Mouse (Mus musculus) midbrain, embryonic 14.5 days (tissue): ENCODE data around the gene Cdr2l. TPM values are rescaled to one million over a fixed set of nuclear protein-coding genes. Genes with fewer than 3 reads are reported as not detected.

Source experiments
- ATAC-seq: fragments of 200-750 bp; cut with Nextera tagmentation; 2 replicates; pipeline ENCODE4 v1.8.0; 2017; ENCODE audit warnings: moderate number of reproducible peaks, moderate library complexity; ENCODE audit not compliant: low FRiP score, low TSS enrichment
- DNase-seq: peaks from one replicate; pipeline ENCODE4 v3.0.0-alpha.2; 2015
- H3K27ac ChIP-seq: fragments of 300-500 bp; sonication (generic); replicated peaks from 2 replicates; pipeline ENCODE4 v1.5.1; 2014; ENCODE audit warnings: mild to moderate bottlenecking, low read depth, low read length, moderate library complexity
- H3K27me3 ChIP-seq: fragments of 300-500 bp; sonication (generic); 2 replicates; pipeline ENCODE4 v1.6.1; 2014; ENCODE audit warnings: low read length, control low read depth, mixed read lengths; ENCODE audit not compliant: control insufficient read depth, insufficient read depth
- H3K36me3 ChIP-seq: fragments of 300-500 bp; sonication (generic); 2 replicates; pipeline ENCODE4 v1.6.1; 2014; ENCODE audit warnings: low read length, control low read depth; ENCODE audit not compliant: control insufficient read depth, insufficient read depth
- H3K4me1 ChIP-seq: fragments of 300-500 bp; sonication (generic); 2 replicates; pipeline ENCODE4 v1.6.1; 2014; ENCODE audit warnings: mild to moderate bottlenecking, antibody characterized with exemption, low read length, control low read depth; ENCODE audit not compliant: control insufficient read depth, insufficient read depth
- H3K4me2 ChIP-seq: fragments of 300-500 bp; sonication (generic); 2 replicates; pipeline ENCODE4 v1.6.1; 2014; ENCODE audit warnings: mild to moderate bottlenecking, low read length, moderate library complexity
- H3K4me3 ChIP-seq: fragments of 300-500 bp; sonication (generic); replicated peaks from 2 replicates; pipeline ENCODE4 v1.5.1; 2014; ENCODE audit warnings: low read depth, low read length
- H3K9ac ChIP-seq: fragments of 300-500 bp; sonication (generic); replicated peaks from 2 replicates; pipeline ENCODE4 v1.6.1; 2014; ENCODE audit warnings: mild to moderate bottlenecking, low read length, moderate library complexity
- H3K9me3 ChIP-seq: fragments of 300-500 bp; sonication (generic); 2 replicates; pipeline ENCODE4 v1.6.1; 2016; ENCODE audit warnings: low read length, control low read depth, mixed read lengths; ENCODE audit not compliant: control insufficient read depth
- WGBS: fragments of 180-500 bp; shearing (Covaris S2); extraction: QIAGEN DNeasy Blood & Tissue Kit; methylation state at CpG from one replicate; pipeline ENCODE4 v1.1.7; 2014; 5-methylcytosine and 5-hydroxymethylcytosine counted together
- polyA plus RNA-seq: library from polyadenylated mRNA; unstranded; fragments of >200 nt; fragmentation: Nextera tagmentation; extraction: Ambion mirVana; gene quantifications from 2 replicates; pipeline ENCODE4 v1.2.1, GENCODE M21; 2014

Cdr2l gene
- polyA plus RNA-seq, 1 experiment from 2014 or later = 27.1 TPM

DNA sequence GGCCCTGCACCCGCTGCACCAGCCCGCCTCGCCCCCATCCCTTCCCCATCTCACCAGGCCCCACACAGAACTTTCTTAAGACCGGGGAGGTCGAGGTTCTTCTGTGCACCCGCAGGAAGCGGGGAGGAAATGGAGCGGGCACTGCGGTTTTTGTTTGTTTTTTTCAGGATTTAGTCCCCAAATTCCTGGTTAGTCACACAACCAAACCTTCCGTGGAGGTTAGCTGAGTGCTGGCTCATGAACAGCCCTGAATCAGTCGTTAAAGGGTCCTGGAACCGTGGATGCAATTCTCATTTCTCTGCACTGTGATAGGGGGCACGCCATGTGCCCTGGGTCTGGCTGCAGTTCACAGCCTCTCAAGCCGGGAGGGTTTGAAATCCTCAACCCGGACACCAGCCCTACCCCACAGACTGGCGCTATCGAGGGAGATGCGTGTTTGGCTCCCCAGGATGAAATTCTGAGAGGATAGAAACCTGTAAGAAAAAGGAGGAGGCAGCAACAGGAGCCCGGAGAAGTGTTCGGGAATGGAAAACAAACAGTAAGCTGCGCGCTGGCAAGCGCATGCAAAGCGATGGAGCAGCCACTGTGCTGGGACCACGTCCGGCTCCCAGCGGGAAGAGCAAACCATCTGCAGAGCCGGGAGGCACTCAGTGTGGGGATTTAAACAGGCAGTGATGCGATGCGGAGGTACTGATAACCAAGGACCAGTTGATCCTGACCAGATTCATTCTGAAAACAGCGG, 54.1 kb downstream of the Cdr2l start:
- Histone ChIP-seq H3K36me3 (peaks cover 24% of the 10 kb centered on the region), H3K4me2 (peak overlapping the region; percentile 57), H3K27ac (no peak overlapping the region), H3K4me3 (peak overlapping the region; percentile 26), H3K4me1 (peaks cover 11% of the 10 kb centered on the region; the same call in 1 of the 2 replicates), H3K9ac (peak overlapping the region; percentile 28; the same call in 1 of the 2 replicates), H3K9me3 (no peaks in the 10 kb centered on the region), H3K27me3 (no peaks in the 10 kb centered on the region)
- ATAC-seq (no peak), DNase-seq (peak; percentile 76)
- whole genome bisulfite sequencing = 5% methylated on average over 31 of the region's 31 CpGs

- no peak for DNase-seq
- no peak overlapping the region for H3K27ac ChIP-seq
- no peak overlapping the region for H3K4me2 ChIP-seq
- no peak overlapping the region for H3K9ac ChIP-seq
- ATAC-seq = no peak
- H3K9me3 ChIP-seq = no peaks in the 10 kb centered on the region
- peaks cover 5% of the 10 kb centered on the region for H3K36me3 ChIP-seq
- WGBS = 78% methylated on average over 5 of the region's 5 CpGs
- no peak overlapping the region for H3K4me3 ChIP-seq
- peaks cover 11% of the 10 kb centered on the region; the same call in 1 of the 2 replicates for H3K4me1 ChIP-seq
- H3K27me3 ChIP-seq = no peaks in the 10 kb centered on the region
Measured at GRCm38 (mm10) chr11:115437571-115438122, 55.9 kb downstream of the Cdr2l start.

DNA sequence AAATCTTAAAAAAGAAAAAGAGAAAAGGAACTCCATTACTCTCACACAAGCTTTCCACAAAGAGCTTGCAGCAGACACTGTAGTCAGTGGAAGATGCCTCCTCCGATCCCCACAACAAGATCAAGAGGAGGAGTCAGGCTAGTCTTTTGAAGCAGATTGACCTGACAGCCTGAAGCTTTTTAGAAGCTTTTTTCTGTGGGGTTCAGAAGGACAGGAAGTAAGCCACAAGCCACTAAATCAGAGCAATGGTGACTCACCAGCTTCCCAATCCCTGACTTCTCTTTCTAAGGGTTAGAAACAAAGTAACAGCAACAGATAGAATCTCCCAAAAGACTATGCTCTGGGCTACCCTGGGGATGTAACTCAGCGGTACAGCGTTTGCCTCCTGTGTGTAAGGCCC, 57.6 kb downstream of the Cdr2l start:
- H3K9ac ChIP-seq = no peak overlapping the region
- no peak overlapping the region for H3K4me3 ChIP-seq
- no peaks in the 10 kb centered on the region for H3K27me3 ChIP-seq
- H3K27ac ChIP-seq = no peak overlapping the region
- DNase-seq = no peak
- ATAC-seq = no peak
- H3K4me1 ChIP-seq = peaks cover 11% of the 10 kb centered on the region; the same call in 1 of the 2 replicates
- WGBS = 90% methylated on average over 3 of the region's 3 CpGs
- no peaks in the 10 kb centered on the region for H3K9me3 ChIP-seq
- H3K36me3 ChIP-seq = no peaks in the 10 kb centered on the region
- H3K4me2 ChIP-seq = no peak overlapping the region

DNA sequence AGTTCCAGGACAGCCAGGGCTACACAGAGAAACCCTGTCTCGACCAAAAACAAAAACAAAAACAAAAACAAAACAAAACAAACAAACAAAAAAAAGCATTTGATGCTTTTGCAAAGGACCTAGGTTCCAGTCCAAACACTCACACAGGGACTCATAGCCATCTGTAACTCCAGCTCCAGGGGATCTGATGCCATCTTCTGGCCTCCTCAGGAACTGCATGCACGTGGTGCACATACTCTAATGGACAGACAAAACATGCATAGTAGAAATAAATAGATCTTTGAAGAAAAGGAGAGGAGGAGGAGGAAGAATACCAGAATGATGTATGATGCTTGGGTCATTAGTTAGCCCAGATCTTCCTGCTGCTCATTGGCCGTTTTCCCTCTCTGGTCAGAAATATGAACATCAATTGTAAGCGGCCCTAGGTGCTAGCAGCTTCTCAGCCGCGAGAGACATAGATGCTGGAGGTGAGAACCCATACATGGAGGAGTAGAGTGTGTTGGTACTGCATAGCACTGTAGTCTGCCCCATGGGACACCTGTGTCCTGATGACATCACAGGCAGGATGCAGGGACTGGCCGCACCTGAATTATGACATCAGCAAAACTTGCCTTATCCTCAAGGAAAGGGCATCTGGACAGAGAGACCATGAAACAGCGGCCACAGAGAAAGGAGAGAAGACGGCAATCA, 58.3 kb downstream of the Cdr2l start, which contains the start of gene Trim80:
Trim80 (plus strand) TSS at position 640 of the 690 bp plus-strand sequence.
- Histone ChIP-seq H3K27me3 (no peaks in the 10 kb centered on the region), H3K27ac (no peak within 1 kb of the TSS), H3K4me2 (no peak within 1 kb of the TSS), H3K9me3 (no peaks in the 10 kb centered on the region), H3K4me1 (peaks cover 11% of the 10 kb centered on the region; the same call in 1 of the 2 replicates), H3K4me3 (no peak within 1 kb of the TSS), H3K36me3 (no peaks in the 10 kb centered on the region), H3K9ac (no peak within 1 kb of the TSS)
- ATAC-seq (no peak), DNase-seq (no peak)
- WGBS = 93% methylated on average over 9 of the region's 9 CpGs

DNA sequence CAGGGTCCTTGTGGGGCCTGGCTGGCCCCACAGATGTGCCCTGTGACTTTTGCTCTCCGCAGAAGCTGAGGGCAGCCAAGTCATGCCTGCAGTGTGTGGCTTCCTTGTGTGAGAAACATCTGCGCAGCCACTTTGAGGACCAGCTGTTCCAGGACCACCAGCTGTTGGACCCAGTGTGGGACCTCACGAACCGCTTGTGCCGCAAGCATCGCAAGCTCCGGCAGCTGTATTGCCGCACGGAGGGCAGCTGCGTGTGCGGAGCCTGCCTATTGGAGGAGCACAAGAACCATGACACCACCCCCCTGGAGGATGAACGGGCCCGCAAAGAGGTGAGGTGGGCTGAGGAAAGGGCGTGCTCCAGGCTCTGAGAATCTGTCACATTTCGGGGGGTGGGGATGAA, 59.7 kb downstream of the Cdr2l start:
- H3K9ac ChIP-seq = no peak overlapping the region
- DNase-seq = no peak

More for the DNA sequence above, 59.7 kb downstream of the Cdr2l start:
- H3K36me3 ChIP-seq = no peaks in the 10 kb centered on the region
- no peak overlapping the region for H3K4me3 ChIP-seq
- no peaks in the 10 kb centered on the region for H3K4me1 ChIP-seq
- no peaks in the 10 kb centered on the region for H3K27me3 ChIP-seq
- no peak overlapping the region for H3K27ac ChIP-seq
- ATAC-seq = no peak
- H3K9me3 ChIP-seq = no peaks in the 10 kb centered on the region
- H3K4me2 ChIP-seq = no peak overlapping the region
- 52% methylated on average over 15 of the region's 15 CpGs for WGBS

Other genes starting within 250 kb of the Cdr2l start
- gene Cd300lf, start 247.9 kb upstream of the Cdr2l start, polyA plus RNA-seq = not detected in 2 replicates
- 44.3 and 46.6 TPM in 2 replicates for gene Slc9a3r1, start 218.6 kb upstream of the Cdr2l start, polyA plus RNA-seq
- gene Tmem104, start 194.4 kb upstream of the Cdr2l start, polyA plus RNA-seq = 10.9 and 14.9 TPM in 2 replicates
- 17.4 and 21.2 TPM in 2 replicates for gene Nat9, start 194.1 kb upstream of the Cdr2l start, polyA plus RNA-seq
- 0.12 and 0.49 TPM in 2 replicates for gene Grin2c, start 114.7 kb upstream of the Cdr2l start, polyA plus RNA-seq
- 15.0 and 15.9 TPM in 2 replicates for gene Fdxr, start 104.9 kb upstream of the Cdr2l start, polyA plus RNA-seq
- gene Fads6, start 84.3 kb upstream of the Cdr2l start, polyA plus RNA-seq = 0.72 and 1.4 TPM in 2 replicates
- gene Otop2, start 74.8 kb upstream of the Cdr2l start, polyA plus RNA-seq = not detected in 2 replicates
- gene Ush1g, start 59.9 kb upstream of the Cdr2l start, polyA plus RNA-seq = 0.08 and 0.16 TPM in 2 replicates
- 0.54 and 1.4 TPM in 2 replicates for gene Otop3, start 47.2 kb upstream of the Cdr2l start, polyA plus RNA-seq
- gene Hid1, start 14.2 kb upstream of the Cdr2l start, polyA plus RNA-seq = 43.3 and 52.6 TPM in 2 replicates
- gene Mrpl58, start 21.8 kb downstream of the Cdr2l start, polyA plus RNA-seq = 222 and 223 TPM in 2 replicates
- gene Atp5h, start 38.0 kb downstream of the Cdr2l start, polyA plus RNA-seq = 838 and 924 TPM in 2 replicates
- 37.3 and 41.6 TPM in 2 replicates for gene Kctd2, start 38.2 kb downstream of the Cdr2l start, polyA plus RNA-seq
- not detected in 2 replicates for gene Trim80, start 58.6 kb downstream of the Cdr2l start, polyA plus RNA-seq
- not detected in 2 replicates for gene Slc16a5, start 80.6 kb downstream of the Cdr2l start, polyA plus RNA-seq
- 16.3 and 16.7 TPM in 2 replicates for gene Armc7, start 93.8 kb downstream of the Cdr2l start, polyA plus RNA-seq
- gene Nt5c, start 109.9 kb downstream of the Cdr2l start, polyA plus RNA-seq = 93.9 and 110 TPM in 2 replicates
- 1,631 and 1,863 TPM in 2 replicates for gene Jpt1, start 132.5 kb downstream of the Cdr2l start, polyA plus RNA-seq
- gene Sumo2, start 154.4 kb downstream of the Cdr2l start, polyA plus RNA-seq = 1,242 and 1,259 TPM in 2 replicates
- gene Nup85, start 182.5 kb downstream of the Cdr2l start, polyA plus RNA-seq = 83.7 and 107 TPM in 2 replicates
- gene Mrps7, start 222.0 kb downstream of the Cdr2l start, polyA plus RNA-seq = 75.7 and 83.4 TPM in 2 replicates
- gene Gga3, start 222.1 kb downstream of the Cdr2l start, polyA plus RNA-seq = 29.3 and 34.3 TPM in 2 replicates
- gene Mif4gd, start 231.1 kb downstream of the Cdr2l start, polyA plus RNA-seq = 9.7 and 11.4 TPM in 2 replicates
- gene Slc25a19, start 246.4 kb downstream of the Cdr2l start, polyA plus RNA-seq = 35.8 and 39.8 TPM in 2 replicates